Mouse (Mus musculus) bone marrow, adult 2 months (tissue): ENCODE measurements around the gene Rab37.

Source experiments
- CTCF ChIP-seq: fragments of 200-500 bp; IDR thresholded peaks from 2 replicates; pipeline ENCODE4 v1.5.1; 2011; ENCODE audit warnings: low read length, control low read depth; ENCODE audit not compliant: control insufficient read depth, insufficient read depth
- POLR2A ChIP-seq: fragments of 200-500 bp; IDR thresholded peaks from 2 replicates; pipeline ENCODE4 v1.6.1; 2011; ENCODE audit warnings: low read depth, mild to moderate bottlenecking, control low read depth, low read length, borderline replicate concordance; ENCODE audit not compliant: control insufficient read depth

- TF ChIP-seq CTCF (no peak), POLR2A (no peak)
Observed at GRCm38 (mm10) chr11:115192180-115192579, 100.9 kb downstream of the Rab37 start.
